Mouse (Mus musculus): ENCODE data around the gene Ushbp1. TPM values are rescaled to one million over a fixed set of nuclear protein-coding genes. Genes with fewer than 3 reads are reported as not detected.
"Not testable (repeated sequence)": the region's sequence is repeated elsewhere in the genome, so short reads cannot be mapped to it uniquely, and the experiment has no call there.

Ushbp1 gene
- total RNA-seq, 2 experiments from 2014 or later = 5.5 to 9.9 TPM

GRCm38 (mm10) chr8:71370711-71371235, 24.8 kb downstream of the Ushbp1 start:
- no peak for DNase-seq

- DNase-seq = no peak
These were observed 26.4 kb downstream of the Ushbp1 start for GRCm38 (mm10) chr8:71369040-71369718.

DNA sequence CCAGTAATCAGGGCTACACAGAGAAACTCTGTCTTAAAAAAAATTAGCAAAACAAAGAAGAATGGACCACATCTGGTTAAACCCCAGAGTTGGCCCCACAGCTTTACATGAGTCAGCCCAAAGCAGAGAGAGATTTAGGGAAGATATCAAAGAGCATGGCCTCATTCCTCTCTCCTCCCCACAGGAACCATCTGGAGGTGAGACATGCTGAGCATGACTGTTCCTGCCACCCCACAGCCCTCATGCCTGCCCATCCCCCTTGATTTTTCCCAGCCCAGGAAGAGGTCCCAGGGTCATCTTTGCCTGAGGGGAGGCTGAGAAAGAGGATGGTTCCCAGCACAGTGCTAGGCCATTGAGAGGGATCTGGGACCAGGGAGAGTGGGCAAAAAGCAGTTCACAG, 27.2 kb downstream of the Ushbp1 start:
- DNase-seq = no peak

- no peak for DNase-seq
These were observed 27.9 kb downstream of the Ushbp1 start for GRCm38 (mm10) chr8:71367529-71368176.

DNA sequence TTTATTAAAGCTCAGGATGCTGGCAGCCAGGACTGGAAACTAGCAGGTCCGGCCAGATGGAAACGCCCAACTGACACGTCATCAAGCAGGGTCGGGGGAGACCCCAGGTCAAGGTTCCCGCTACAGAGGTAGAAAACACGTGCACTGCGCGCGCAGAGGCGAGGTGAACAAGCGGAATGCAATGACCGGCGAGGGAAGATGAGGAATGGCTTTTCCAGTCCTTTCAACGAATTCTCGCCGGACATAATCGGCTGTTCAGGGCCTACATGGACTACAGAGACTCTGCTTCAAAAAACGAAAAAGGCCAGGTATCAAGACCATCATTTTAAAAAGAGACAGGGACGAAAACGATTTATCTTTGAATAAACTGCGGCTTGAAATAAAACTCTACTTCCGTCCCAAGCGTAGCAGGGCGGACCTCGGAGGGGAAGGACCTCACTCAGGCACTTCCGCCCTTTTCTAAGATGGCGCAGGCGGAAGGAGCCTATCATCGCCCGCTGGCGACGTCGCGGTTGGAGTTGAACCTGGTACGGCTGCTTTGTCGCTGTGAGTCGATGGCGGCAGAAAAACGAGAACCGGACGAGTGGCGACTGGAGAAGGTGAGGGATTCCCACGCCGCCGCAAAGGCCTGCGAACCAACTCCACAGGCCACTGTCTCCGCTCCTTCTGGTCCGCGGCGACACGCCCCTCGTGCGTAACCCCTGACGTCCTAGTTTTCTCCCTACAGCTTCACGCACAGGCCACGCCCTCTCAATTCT, 28.7 kb downstream of the Ushbp1 start, which contains the start of gene Use1:
Use1 (plus strand) TSS at position 78 of the 758 bp plus-strand sequence.
- DNase-seq = peak; percentile 89

DNA sequence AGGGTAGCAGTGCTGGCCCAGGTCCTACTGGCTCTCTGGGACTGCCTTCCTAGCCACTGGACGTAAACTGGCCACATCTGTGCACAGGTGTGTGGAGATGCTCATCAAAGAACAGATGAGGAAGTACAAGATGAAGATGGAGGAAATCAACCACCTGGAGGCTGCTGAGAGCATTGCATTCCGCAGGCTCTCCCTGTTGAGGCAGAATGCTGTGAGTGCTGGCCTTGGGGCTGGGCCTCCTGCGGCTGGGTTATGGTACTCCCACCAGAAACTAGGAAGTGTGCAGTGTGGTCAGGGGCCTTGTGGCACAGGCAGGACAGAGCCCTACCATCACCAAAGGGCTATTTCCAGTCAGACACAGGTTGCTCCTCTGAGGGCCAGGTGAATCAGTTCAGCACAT, 37.6 kb downstream of the Ushbp1 start:
- no peak for DNase-seq

DNA sequence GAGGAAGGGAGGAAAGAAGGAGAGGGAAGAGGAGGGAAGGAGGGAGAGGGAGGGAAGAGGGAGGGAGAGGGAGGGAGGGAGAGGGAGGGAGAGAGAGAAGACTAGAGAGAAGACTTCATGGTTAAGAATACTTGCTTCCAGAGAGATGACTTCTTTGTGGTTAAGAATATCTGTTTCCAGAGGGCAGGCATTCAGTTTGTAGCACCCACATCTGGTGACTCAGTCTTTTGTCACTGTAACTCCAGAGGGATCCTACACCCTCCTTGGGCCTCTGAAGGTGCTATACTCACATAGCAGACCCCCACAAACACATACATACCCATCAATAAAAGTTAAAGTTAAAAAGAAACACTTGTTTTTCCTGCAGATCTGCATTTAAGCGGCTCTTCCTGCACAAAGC, 44.1 kb downstream of the Ushbp1 start:
- no peak for DNase-seq

- DNase-seq = no peak
These were observed 44.5 kb downstream of the Ushbp1 start for GRCm38 (mm10) chr8:71351117-71351516.

DNA sequence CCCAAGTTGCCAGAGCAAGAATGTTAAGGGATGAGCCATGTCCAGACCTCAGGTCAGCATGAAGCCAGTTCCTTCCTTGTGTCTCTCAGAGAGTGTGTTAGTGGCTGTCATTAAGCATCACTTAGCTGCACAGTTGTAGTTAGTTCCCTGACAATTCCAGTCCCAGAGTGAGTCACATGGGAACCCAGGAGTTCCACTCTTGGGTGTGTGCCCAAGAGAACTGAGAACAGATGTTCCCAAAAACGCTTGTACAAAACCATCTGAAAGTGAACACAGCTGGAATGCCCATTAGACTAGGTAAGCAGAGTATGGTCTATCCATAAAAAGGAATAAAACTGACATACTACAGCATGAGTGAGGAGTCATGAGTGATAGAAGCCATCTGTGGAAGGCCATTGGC, 49.0 kb downstream of the Ushbp1 start:
- no peak for DNase-seq

- no peak for DNase-seq
These were observed 55.0 kb downstream of the Ushbp1 start for GRCm38 (mm10) chr8:71340625-71341024.

DNA sequence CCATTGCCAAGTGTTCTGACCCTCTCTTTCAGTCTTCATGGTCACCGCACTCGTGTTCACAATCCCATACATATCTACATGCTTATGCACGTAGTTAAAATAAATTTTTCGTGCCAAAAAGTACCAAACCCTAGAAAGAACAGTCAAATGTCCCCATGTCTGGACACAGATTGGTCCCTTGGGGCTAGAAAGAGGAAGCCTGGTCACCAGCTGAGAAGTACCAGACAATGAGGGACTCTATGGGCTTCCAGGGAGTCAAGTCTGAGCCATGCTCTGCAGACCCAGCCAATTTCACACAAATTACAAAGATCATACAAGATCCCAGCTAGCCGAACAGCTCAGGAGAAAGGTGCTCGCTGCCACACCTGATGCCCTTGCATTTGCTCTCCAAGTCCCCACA, 57.8 kb downstream of the Ushbp1 start:
- DNase-seq = not testable (repeated sequence)

Other genes with a start within 250 kb of the Ushbp1 start
- 10 to 100 TPM in 1 of 2 experiments, 1 to 10 TPM in 1; 9.1 to 12.2 TPM for gene Myo9b, start 123.1 kb downstream of the Ushbp1 start, total RNA-seq (2021)
- 10 to 100 TPM in 1 of 2 experiments, 1 to 10 TPM in 1; 7.4 to 11.3 TPM for gene Haus8, start 122.9 kb downstream of the Ushbp1 start, total RNA-seq (2021)
- 10 to 100 TPM; 84.5 to 94.4 TPM for gene Use1, start 29.0 kb downstream of the Ushbp1 start, total RNA-seq (2021)
- gene Ocel1, start 24.5 kb downstream of the Ushbp1 start, total RNA-seq (2021) = 1 to 10 TPM; 6.9 to 8.0 TPM
- 10 to 100 TPM; 21.6 to 21.7 TPM for gene Nr2f6, start 13.8 kb downstream of the Ushbp1 start, total RNA-seq (2021)
- gene Babam1, start 1.1 kb upstream of the Ushbp1 start, total RNA-seq (2021) = 10 to 100 TPM; 59.2 to 71.2 TPM
- gene Ankle1, start 10.2 kb upstream of the Ushbp1 start, total RNA-seq (2021) = under 1 TPM; 0.20 to 0.29 TPM
- gene Abhd8, start 67.9 kb upstream of the Ushbp1 start, total RNA-seq (2021) = 10 to 100 TPM; 27.6 to 28.9 TPM
- 10 to 100 TPM; 62.6 to 75.2 TPM for gene Mrpl34, start 69.2 kb upstream of the Ushbp1 start, total RNA-seq (2021)
- 10 to 100 TPM; 23.9 to 24.9 TPM for gene Dda1, start 73.4 kb upstream of the Ushbp1 start, total RNA-seq (2021)
- gene Ano8, start 90.2 kb upstream of the Ushbp1 start, total RNA-seq (2021) = 10 to 100 TPM; 17.1 to 18.4 TPM
- 10 to 100 TPM in 1 of 2 experiments, 1 to 10 TPM in 1; 9.6 to 11.5 TPM for gene Gtpbp3, start 92.3 kb upstream of the Ushbp1 start, total RNA-seq (2021)
- gene Plvap, start 116.0 kb upstream of the Ushbp1 start, total RNA-seq (2021) = 10 to 100 TPM in 1 of 2 experiments, 1 to 10 TPM in 1; 8.4 to 22.5 TPM
- gene Ccdc194, start 129.9 kb upstream of the Ushbp1 start, total RNA-seq (2021) = not detected
- 1 to 10 TPM; 7.6 to 8.9 TPM for gene Bst2, start 141.7 kb upstream of the Ushbp1 start, total RNA-seq (2021)
- 10 to 100 TPM; 23.0 to 23.6 TPM for gene Mvb12a, start 147.1 kb upstream of the Ushbp1 start, total RNA-seq (2021)
- gene Tmem221, start 163.1 kb upstream of the Ushbp1 start, total RNA-seq (2021) = not detected
- under 1 TPM in 1 of 2 experiments, not detected in 1; 0.24 TPM for gene Nxnl1, start 170.8 kb upstream of the Ushbp1 start, total RNA-seq (2021)
- 10 to 100 TPM; 62.6 to 62.9 TPM for gene Slc27a1, start 173.1 kb upstream of the Ushbp1 start, total RNA-seq (2021)
- 10 to 100 TPM; 26.3 to 26.9 TPM for gene Pgls, start 196.4 kb upstream of the Ushbp1 start, total RNA-seq (2021)
- under 1 TPM; 0.29 to 0.38 TPM for gene Fam129c, start 201.8 kb upstream of the Ushbp1 start, total RNA-seq (2021)
- gene Colgalt1, start 215.2 kb upstream of the Ushbp1 start, total RNA-seq (2021) = 10 to 100 TPM; 35.3 to 36.0 TPM

Measured in gastrocnemius, postnatal 25 days (tissue).